Mouse (Mus musculus): ENCODE data around the gene Lrig2.

DNA sequence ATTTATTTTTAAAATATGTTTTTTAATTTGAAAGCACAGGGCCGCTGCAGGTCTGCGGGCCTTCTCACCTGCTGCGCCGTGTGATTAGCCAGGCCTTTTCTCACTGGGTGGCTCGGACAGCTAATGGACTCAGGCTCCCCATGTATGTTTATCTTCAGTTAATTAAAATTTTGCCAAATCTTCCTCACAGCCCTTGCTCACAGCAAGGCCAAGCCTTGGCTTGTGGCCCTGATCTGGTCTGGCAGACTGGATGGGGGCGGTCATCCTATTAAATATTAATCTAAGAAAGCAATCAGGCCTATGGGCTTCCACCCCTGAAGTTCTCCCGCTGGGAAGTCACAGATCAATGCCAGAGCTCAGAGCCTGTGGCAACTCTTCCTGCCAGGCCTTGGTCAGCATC lies 87.4 kb downstream of the Lrig2 start:
- no peak for TF ChIP-seq POLR2AphosphoS2 (IDR thresholded peaks at IDR 0.05; ENCODE audit: insufficient read length, low read depth)
- TF ChIP-seq MAX (IDR thresholded peaks at IDR 0.05; ENCODE audit: low read depth): no peak
- no peak for TF ChIP-seq TCF12 (IDR thresholded peaks at IDR 0.05; ENCODE audit: insufficient read depth, poor library complexity, severe bottlenecking)
- TF ChIP-seq POLR2A (IDR thresholded peaks at IDR 0.05; ENCODE audit: insufficient read length, low read depth): no peak
- TF ChIP-seq E2F4 (IDR thresholded peaks at IDR 0.05; ENCODE audit: insufficient read depth): no peak
- no peak for TF ChIP-seq SRF (IDR thresholded peaks at IDR 0.05; ENCODE audit: control insufficient read depth, insufficient read length, low read depth)
- TF ChIP-seq CEBPB (IDR thresholded peaks at IDR 0.05; ENCODE audit: insufficient read depth, poor library complexity, severe bottlenecking): no peak
- no peak for TF ChIP-seq TCF3 (IDR thresholded peaks at IDR 0.05; ENCODE audit: insufficient read length, low read depth)
- no peak for TF ChIP-seq USF1 (IDR thresholded peaks at IDR 0.05; ENCODE audit: low read depth)
- TF ChIP-seq MYOD1 (IDR thresholded peaks at IDR 0.05; ENCODE audit: control insufficient read depth in 1 of 3, insufficient read length in 2 of 3, low read depth in 2 of 3): no peak
- TF ChIP-seq MYOG (IDR thresholded peaks at IDR 0.05; ENCODE audit: control insufficient read depth in 1 of 3, insufficient read depth in 1 of 3, insufficient read length in 2 of 3, low read depth in 2 of 3): no peak
- no peak for TF ChIP-seq REST (IDR thresholded peaks at IDR 0.05; ENCODE audit: insufficient read depth, insufficient read length)

Measured in myocyte (in vitro differentiated cells).